Mouse (Mus musculus): ENCODE data around the gene Zfp455.
A peak's percentile ranks its signal among the peaks of the same experiment; 100 is the strongest.
"Not testable (repeated sequence)": the region's sequence is repeated elsewhere in the genome, so short reads cannot be mapped to it uniquely, and the experiment has no call there.

Zfp455 gene

GRCm38 (mm10) chr13:67194340-67194894, at the start of gene Zfp455:
Zfp455 (plus strand) TSS chr13:67194506.
- peak; percentile 84 for DNase-seq

- DNase-seq, result not testable (repeated sequence)
These were observed 28.2 kb upstream of the Zfp455 start for GRCm38 (mm10) chr13:67166122-67166521.

GRCm38 (mm10) chr13:67172991-67173722, 21.1 kb upstream of the Zfp455 start, which contains the start of gene Rsl1:
Rsl1 (plus strand) TSS chr13:67173182.
- peak; percentile 75 for DNase-seq

- peak; percentile 22 for DNase-seq
These were observed 20.6 kb upstream of the Zfp455 start for GRCm38 (mm10) chr13:67173723-67174055.

GRCm38 (mm10) chr13:67201656-67202055, 7.3 kb downstream of the Zfp455 start:
- no peak for DNase-seq

- no peak for DNase-seq
These were observed 19.8 kb downstream of the Zfp455 start for GRCm38 (mm10) chr13:67214015-67214607.
